Mouse (Mus musculus): ENCODE data around the gene Polr2g. TPM values are rescaled to one million over a fixed set of nuclear protein-coding genes. Genes with fewer than 3 reads are reported as not detected.

Polr2g gene
- total and polyA plus RNA-seq, 2 experiments from 2014 or later: 78.3 to 171 TPM

- DNase-seq (ENCODE audit: low spot score) (no peak), ATAC-seq (0 out of 2 replicates have a peak, but pooled peaks have one; percentile 4)
- Histone ChIP-seq H3K4me3 (ENCODE audit: low read length) (no peak overlapping the region), H3K36me3 (ENCODE audit: insufficient read depth, low read length) (peaks cover 68% of the 10 kb centered on the region), H3K4me2 (ENCODE audit: low read depth, low read length) (no peak overlapping the region), H3K27me3 (ENCODE audit: insufficient read depth, low read length) (no peaks in the 10 kb centered on the region), H3K27ac (no peak overlapping the region), H3K9me3 (ENCODE audit: low read length) (no peaks in the 10 kb centered on the region), H3K9ac (replicated peaks; ENCODE audit: low read length) (no peak overlapping the region), H3K4me1 (ENCODE audit: insufficient read depth, low read length) (no peaks in the 10 kb centered on the region; the same call in 1 of the 2 replicates)
- TF ChIP-seq CTCF (IDR thresholded peaks at IDR 0.05; ENCODE audit: low read depth): no peak
- WGBS: 99% methylated on average over 9 of the region's 9 CpGs
Observed at GRCm38 (mm10) chr19:8765562-8765961, 32.8 kb downstream of the Polr2g start.

GRCm38 (mm10) chr19:8763276-8763675 lies 35.1 kb downstream of the Polr2g start:
- no peak overlapping the region for H3K4me3 ChIP-seq (ENCODE audit: low read length)
- WGBS: 94% methylated on average over 4 of the region's 4 CpGs
- H3K27me3 ChIP-seq (ENCODE audit: insufficient read depth, low read length): no peaks in the 10 kb centered on the region
- no peak overlapping the region for H3K4me2 ChIP-seq (ENCODE audit: low read depth, low read length)
- no peak overlapping the region for H3K9ac ChIP-seq (replicated peaks; ENCODE audit: low read length)
- ATAC-seq (no peak), DNase-seq (ENCODE audit: low spot score) (no peak)
- no peak overlapping the region for H3K27ac ChIP-seq
- TF ChIP-seq CTCF (IDR thresholded peaks at IDR 0.05; ENCODE audit: low read depth): no peak
- H3K4me1 ChIP-seq (ENCODE audit: insufficient read depth, low read length): peaks cover 6% of the 10 kb centered on the region; the same call in 1 of the 2 replicates
- peaks cover 58% of the 10 kb centered on the region for H3K36me3 ChIP-seq (ENCODE audit: insufficient read depth, low read length)
- no peaks in the 10 kb centered on the region for H3K9me3 ChIP-seq (ENCODE audit: low read length)

- TF ChIP-seq CTCF (IDR thresholded peaks at IDR 0.05; ENCODE audit: low read depth): 0 out of 2 replicates have a peak, but pooled peaks have one; percentile 11
- peaks cover 15% of the 10 kb centered on the region; the same call in 1 of the 2 replicates for H3K4me1 ChIP-seq (ENCODE audit: insufficient read depth, low read length)
- no peaks in the 10 kb centered on the region for H3K27me3 ChIP-seq (ENCODE audit: insufficient read depth, low read length)
- no peak overlapping the region for H3K4me2 ChIP-seq (ENCODE audit: low read depth, low read length)
- ATAC-seq (no peak), DNase-seq (ENCODE audit: low spot score) (no peak)
- 79% methylated on average over 2 of the region's 2 CpGs for WGBS
- no peak overlapping the region for H3K9ac ChIP-seq (replicated peaks; ENCODE audit: low read length)
- peaks cover 33% of the 10 kb centered on the region for H3K36me3 ChIP-seq (ENCODE audit: insufficient read depth, low read length)
- H3K27ac ChIP-seq: no peak overlapping the region
- H3K4me3 ChIP-seq (ENCODE audit: low read length): no peak overlapping the region
- H3K9me3 ChIP-seq (ENCODE audit: low read length): no peaks in the 10 kb centered on the region
Observed at GRCm38 (mm10) chr19:8760757-8761156, 37.6 kb downstream of the Polr2g start.

GRCm38 (mm10) chr19:8758899-8759298 lies 39.5 kb downstream of the Polr2g start:
- Histone ChIP-seq H3K4me2 (ENCODE audit: low read depth, low read length) (no peak overlapping the region), H3K27ac (no peak overlapping the region), H3K4me1 (ENCODE audit: insufficient read depth, low read length) (peaks cover 17% of the 10 kb centered on the region; the same call in 1 of the 2 replicates), H3K9ac (replicated peaks; ENCODE audit: low read length) (no peak overlapping the region), H3K36me3 (ENCODE audit: insufficient read depth, low read length) (peaks cover 22% of the 10 kb centered on the region), H3K4me3 (ENCODE audit: low read length) (no peak overlapping the region), H3K9me3 (ENCODE audit: low read length) (no peaks in the 10 kb centered on the region), H3K27me3 (ENCODE audit: insufficient read depth, low read length) (no peaks in the 10 kb centered on the region)
- no peak for TF ChIP-seq CTCF (IDR thresholded peaks at IDR 0.05; ENCODE audit: low read depth)
- WGBS: 95% methylated on average over 2 of the region's 2 CpGs
- ATAC-seq (no peak), DNase-seq (ENCODE audit: low spot score) (no peak)

- 5% methylated on average over 14 of the region's 14 CpGs for WGBS
- no peaks in the 10 kb centered on the region for H3K9me3 ChIP-seq (ENCODE audit: low read length)
- peak overlapping the region; percentile 90 for H3K27ac ChIP-seq
- peak overlapping the region; percentile 97 for H3K4me3 ChIP-seq (ENCODE audit: low read length)
- H3K9ac ChIP-seq (replicated peaks; ENCODE audit: low read length): peak overlapping the region; percentile 96
- peak overlapping the region; percentile 82 for H3K4me2 ChIP-seq (ENCODE audit: low read depth, low read length)
- DNase-seq (ENCODE audit: low spot score) (no peak), ATAC-seq (no peak)
- no peaks in the 10 kb centered on the region for H3K27me3 ChIP-seq (ENCODE audit: insufficient read depth, low read length)
- peaks cover 14% of the 10 kb centered on the region for H3K36me3 ChIP-seq (ENCODE audit: insufficient read depth, low read length)
- H3K4me1 ChIP-seq (ENCODE audit: insufficient read depth, low read length): peaks cover 17% of the 10 kb centered on the region; the same call in 1 of the 2 replicates
- TF ChIP-seq CTCF (IDR thresholded peaks at IDR 0.05; ENCODE audit: low read depth): no peak
Observed at GRCm38 (mm10) chr19:8757471-8757998, 40.8 kb downstream of the Polr2g start.

GRCm38 (mm10) chr19:8756635-8757387 lies 41.6 kb downstream of the Polr2g start, which contains the start of gene Nxf1:
TSS of gene Nxf1 (plus strand) at chr19:8757073.
- peak within 1 kb of the TSS; percentile 97 for H3K4me3 ChIP-seq (ENCODE audit: low read length)
- H3K9ac ChIP-seq (replicated peaks; ENCODE audit: low read length): peak within 1 kb of the TSS; percentile 96
- DNase-seq (ENCODE audit: low spot score) (peak; percentile 98), ATAC-seq (peak; percentile 96)
- H3K36me3 ChIP-seq (ENCODE audit: insufficient read depth, low read length): peaks cover 16% of the 10 kb centered on the region
- H3K27ac ChIP-seq: peak within 1 kb of the TSS; percentile 90
- under 1% methylated on average over 71 of the region's 75 CpGs for WGBS
- no peaks in the 10 kb centered on the region for H3K27me3 ChIP-seq (ENCODE audit: insufficient read depth, low read length)
- H3K4me2 ChIP-seq (ENCODE audit: low read depth, low read length): peak within 1 kb of the TSS; percentile 82
- no peaks in the 10 kb centered on the region for H3K9me3 ChIP-seq (ENCODE audit: low read length)
- H3K4me1 ChIP-seq (ENCODE audit: insufficient read depth, low read length): peaks cover 17% of the 10 kb centered on the region; the same call in 1 of the 2 replicates
- no peak for TF ChIP-seq CTCF (IDR thresholded peaks at IDR 0.05; ENCODE audit: low read depth)

Measured in hindbrain, postnatal 0 days (tissue).